Mouse (Mus musculus): ENCODE data around the gene Ncoa1. TPM values are rescaled to one million over a fixed set of nuclear protein-coding genes. Genes with fewer than 3 reads are reported as not detected.

Ncoa1 gene
- polyA plus RNA-seq, 1 experiment from 2014 or later, result 9.1 TPM

- Histone ChIP-seq H3K36me3 (peaks cover 9% of the 10 kb centered on the region; the same call in 1 of the 2 replicates), H3K27ac (no peak overlapping the region), H3K27me3 (no peaks in the 10 kb centered on the region), H3K9ac (no peak overlapping the region), H3K4me2 (no peak overlapping the region), H3K4me3 (no peak overlapping the region), H3K9me3 (no peaks in the 10 kb centered on the region), H3K4me1 (peaks cover 10% of the 10 kb centered on the region)
- ATAC-seq (ENCODE audit: borderline replicate concordance, extremely low read depth, low FRiP score, low TSS enrichment), result no peak
- WGBS, result 83% methylated on average over 4 of the region's 4 CpGs
These were observed 278.3 kb downstream of the Ncoa1 start for GRCm38 (mm10) chr12:4198702-4199101.

Other genes with a start within 250 kb of the Ncoa1 start
- gene Ptrhd1, start 243.2 kb downstream of the Ncoa1 start, polyA plus RNA-seq (2015; fragmentation: Nextera tagmentation; extraction: Ambion mirVana), result 6.1 and 6.2 TPM in 2 replicates
- 16.3 and 17.0 TPM in 2 replicates for gene Cenpo, start 242.9 kb downstream of the Ncoa1 start, polyA plus RNA-seq (2015; fragmentation: Nextera tagmentation; extraction: Ambion mirVana)
- gene Itsn2, start 115.5 kb upstream of the Ncoa1 start, polyA plus RNA-seq (2015; fragmentation: Nextera tagmentation; extraction: Ambion mirVana), result 37.9 and 42.2 TPM in 2 replicates
- not detected in 2 replicates for gene Gm3625, start 115.7 kb upstream of the Ncoa1 start, polyA plus RNA-seq (2015; fragmentation: Nextera tagmentation; extraction: Ambion mirVana)